Mouse (Mus musculus) heart, embryonic 13.5 days (tissue): Measurements from ENCODE around the gene Hkdc1. TPM values are rescaled to one million over a fixed set of nuclear protein-coding genes. Genes with fewer than 3 reads are reported as not detected.
A peak's percentile ranks its signal among the peaks of the same experiment; 100 is the strongest.

Source experiments
- ATAC-seq: fragments of 200-750 bp; cut with Nextera tagmentation; 2 replicates; pipeline ENCODE4 v1.8.0; 2017; ENCODE audit warnings: moderate TSS enrichment; ENCODE audit not compliant: insufficient number of reproducible peaks, low FRiP score, low TSS enrichment; ENCODE audit errors: extremely low read depth
- H3K27ac ChIP-seq: fragments of 300-500 bp; sonication (generic); replicated peaks from 2 replicates; pipeline ENCODE4 v1.5.1; 2015; ENCODE audit warnings: moderate library complexity, mild to moderate bottlenecking, inconsistent platforms
- H3K27me3 ChIP-seq: fragments of 300-500 bp; sonication (generic); replicated peaks from 2 replicates; pipeline ENCODE4 v1.6.1; 2015; ENCODE audit warnings: mild to moderate bottlenecking, inconsistent platforms
- H3K36me3 ChIP-seq: fragments of 300-500 bp; sonication (generic); 2 replicates; pipeline ENCODE4 v1.6.1; 2015; ENCODE audit warnings: mild to moderate bottlenecking, inconsistent platforms
- H3K4me1 ChIP-seq: fragments of 300-500 bp; sonication (generic); 2 replicates; pipeline ENCODE4 v1.6.1; 2015; ENCODE audit warnings: inconsistent platforms
- H3K4me2 ChIP-seq: fragments of 300-500 bp; sonication (generic); 2 replicates; pipeline ENCODE4 v1.6.1; 2015; ENCODE audit warnings: inconsistent platforms, mild to moderate bottlenecking, moderate library complexity
- H3K4me3 ChIP-seq: fragments of 300-500 bp; sonication (generic); 2 replicates; pipeline ENCODE4 v1.5.1; 2015; ENCODE audit warnings: moderate library complexity, mild to moderate bottlenecking, inconsistent platforms
- H3K9ac ChIP-seq: fragments of 300-500 bp; sonication (generic); 2 replicates; pipeline ENCODE4 v1.6.1; 2015; ENCODE audit warnings: inconsistent platforms, mild to moderate bottlenecking, moderate library complexity
- H3K9me3 ChIP-seq: fragments of 300-500 bp; sonication (generic); 2 replicates; pipeline ENCODE4 v1.6.1; 2016; ENCODE audit warnings: inconsistent platforms
- WGBS: fragments of 180-500 bp; shearing (Covaris S2); methylation state at CpG from one replicate; pipeline ENCODE4 v1.1.7; 2015; ENCODE audit warnings: mixed read lengths; 5-methylcytosine and 5-hydroxymethylcytosine counted together
- polyA plus RNA-seq: library from polyadenylated mRNA; unstranded; fragments of >200 nt; fragmentation: Nextera tagmentation; extraction: Ambion mirVana; gene quantifications from 2 replicates; pipeline ENCODE4 v1.2.1, GENCODE M21; 2015

Hkdc1 gene
- polyA plus RNA-seq, 1 experiment from 2014 or later = 0.37 TPM

- no peak overlapping the region for H3K27ac ChIP-seq
- no peaks in the 10 kb centered on the region for H3K9me3 ChIP-seq
- no peaks in the 10 kb centered on the region for H3K36me3 ChIP-seq
- 84% methylated on average over 5 of the region's 5 CpGs for WGBS
- H3K27me3 ChIP-seq = no peaks in the 10 kb centered on the region
- no peak overlapping the region for H3K4me2 ChIP-seq
- no peak for ATAC-seq
- no peak overlapping the region for H3K4me3 ChIP-seq
- H3K4me1 ChIP-seq = peaks cover 18% of the 10 kb centered on the region
- H3K9ac ChIP-seq = no peak overlapping the region
Observed at GRCm38 (mm10) chr10:62419422-62419821, 2.9 kb downstream of the Hkdc1 start.

DNA sequence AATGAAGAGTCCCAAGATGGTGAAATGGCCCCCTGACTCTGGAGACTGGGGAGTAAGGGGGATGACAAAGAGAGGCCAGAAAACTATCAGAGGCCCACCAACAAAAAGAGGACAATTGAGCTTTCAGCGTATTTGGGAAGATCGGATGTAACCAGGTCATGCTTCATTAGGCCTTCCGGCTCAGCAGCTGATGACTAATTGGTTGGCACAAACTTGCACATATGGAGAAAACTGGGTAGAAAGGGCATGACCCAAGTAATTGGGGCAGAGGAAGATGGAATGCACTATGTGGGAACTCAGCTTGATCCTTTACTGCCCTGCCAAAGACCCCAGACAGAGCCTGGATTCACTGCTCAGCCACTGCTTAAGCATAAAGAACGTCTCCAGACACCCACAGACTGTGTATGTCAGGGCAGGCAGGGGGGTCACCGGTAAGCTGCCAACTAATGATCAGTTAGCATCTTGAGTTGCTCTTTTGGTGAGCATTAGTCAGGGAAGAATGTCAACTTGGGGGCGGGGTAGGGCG, 3.4 kb downstream of the Hkdc1 start:
- H3K4me2 ChIP-seq = no peak overlapping the region
- no peaks in the 10 kb centered on the region for H3K27me3 ChIP-seq
- H3K9ac ChIP-seq = no peak overlapping the region
- H3K9me3 ChIP-seq = no peaks in the 10 kb centered on the region
- WGBS = 83% methylated on average over 7 of the region's 7 CpGs
- no peak overlapping the region for H3K4me3 ChIP-seq
- no peak overlapping the region for H3K27ac ChIP-seq
- H3K4me1 ChIP-seq = peaks cover 22% of the 10 kb centered on the region
- ATAC-seq = no peak
- no peaks in the 10 kb centered on the region for H3K36me3 ChIP-seq

DNA sequence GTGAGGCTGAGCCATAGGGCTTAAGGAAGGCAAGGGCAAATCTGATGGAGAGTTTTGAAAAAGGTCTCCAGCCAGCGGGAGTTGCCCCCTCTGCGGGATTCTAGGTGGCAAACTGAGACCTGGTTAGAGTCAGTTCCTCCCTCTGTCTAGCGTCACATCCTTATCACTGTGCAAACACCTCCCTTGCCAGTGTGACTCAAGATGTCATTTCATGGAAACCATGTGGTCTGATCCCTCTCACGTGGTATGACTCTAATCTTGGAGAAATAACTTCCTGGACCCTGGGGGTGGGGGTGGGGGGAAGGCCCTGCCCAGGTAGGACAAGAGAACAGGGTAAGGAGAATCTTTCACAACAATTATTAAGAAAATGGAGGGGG, 8.7 kb downstream of the Hkdc1 start:
- no peaks in the 10 kb centered on the region for H3K36me3 ChIP-seq
- 0 out of 2 replicates have a peak, but pooled peaks have one; percentile 11 for ATAC-seq
- no peak overlapping the region for H3K4me2 ChIP-seq
- 0 out of 2 replicates have a peak overlapping the region, but pooled peaks have one; percentile 54 for H3K27ac ChIP-seq
- peaks cover 22% of the 10 kb centered on the region for H3K4me1 ChIP-seq
- H3K4me3 ChIP-seq = no peak overlapping the region
- H3K9ac ChIP-seq = no peak overlapping the region
- H3K27me3 ChIP-seq = peaks cover 17% of the 10 kb centered on the region
- 6% methylated on average over 4 of the region's 4 CpGs for WGBS
- H3K9me3 ChIP-seq = no peaks in the 10 kb centered on the region

- 6% methylated on average over 8 of the region's 8 CpGs for WGBS
- H3K27ac ChIP-seq = 0 out of 2 replicates have a peak overlapping the region, but pooled peaks have one; percentile 54
Observed at GRCm38 (mm10) chr10:62412906-62413605, 9.2 kb downstream of the Hkdc1 start.

DNA sequence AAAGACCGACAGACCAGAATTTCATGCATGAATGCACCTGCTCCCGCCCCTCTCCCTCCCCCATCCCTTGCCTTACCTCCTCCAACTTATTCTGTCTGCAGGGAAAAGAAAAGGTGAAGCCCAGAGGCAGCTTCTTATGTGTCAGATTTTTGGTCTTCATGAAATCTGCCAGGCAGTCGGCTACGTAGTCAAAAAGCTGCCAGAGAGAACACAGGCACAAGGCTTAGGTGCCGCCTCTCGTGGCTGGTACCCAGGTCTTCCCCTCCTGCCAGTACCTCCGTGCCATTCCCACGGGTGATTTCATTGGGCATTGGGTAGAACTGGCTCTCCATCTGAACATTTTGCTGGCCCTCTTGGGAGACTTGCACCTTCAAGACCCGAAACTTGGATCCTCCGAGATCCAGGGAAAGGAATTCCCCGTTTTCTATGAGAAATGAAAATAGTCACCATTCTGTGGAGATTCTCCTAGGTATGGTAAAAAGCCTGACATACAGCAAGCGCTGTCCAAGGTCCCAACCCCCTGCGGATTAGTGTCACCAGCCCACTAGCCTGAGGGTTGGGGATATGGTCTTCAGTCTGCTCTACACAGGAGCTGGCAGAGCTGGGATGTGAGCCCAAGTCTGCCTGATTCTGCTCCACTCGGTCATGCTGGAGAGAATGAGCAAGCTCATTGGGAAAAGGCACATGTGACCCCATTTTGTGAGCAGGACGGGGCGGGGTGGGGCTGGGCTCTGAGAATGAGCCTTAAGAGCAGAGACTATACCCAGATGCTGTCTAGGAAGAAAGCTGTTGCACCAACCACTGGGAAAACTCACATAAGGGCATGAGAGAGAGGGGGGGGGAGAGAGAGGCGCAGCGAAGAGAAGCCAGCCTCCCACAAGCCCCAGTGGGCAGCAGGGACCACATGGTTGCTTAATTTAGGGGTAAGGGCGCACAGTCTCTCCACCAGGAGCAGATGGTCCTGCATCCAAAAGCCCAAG, 10.6 kb downstream of the Hkdc1 start:
- H3K4me1 ChIP-seq = peaks cover 22% of the 10 kb centered on the region
- no peak overlapping the region for H3K4me3 ChIP-seq
- no peak overlapping the region for H3K9ac ChIP-seq
- no peaks in the 10 kb centered on the region for H3K36me3 ChIP-seq
- peaks cover 31% of the 10 kb centered on the region for H3K27me3 ChIP-seq
- ATAC-seq = no peak
- 63% methylated on average over 19 of the region's 19 CpGs for WGBS
- no peak overlapping the region for H3K4me2 ChIP-seq
- H3K9me3 ChIP-seq = no peaks in the 10 kb centered on the region
- no peak overlapping the region for H3K27ac ChIP-seq

More at GRCm38 (mm10) chr10:62412906-62413605, 9.2 kb downstream of the Hkdc1 start:
- no peak overlapping the region for H3K4me2 ChIP-seq
- H3K9me3 ChIP-seq = no peaks in the 10 kb centered on the region
- no peak overlapping the region for H3K4me3 ChIP-seq
- ATAC-seq = 0 out of 2 replicates have a peak, but pooled peaks have one; percentile 19
- H3K4me1 ChIP-seq = peaks cover 22% of the 10 kb centered on the region
- H3K9ac ChIP-seq = no peak overlapping the region
- H3K27me3 ChIP-seq = peaks cover 21% of the 10 kb centered on the region
- H3K36me3 ChIP-seq = no peaks in the 10 kb centered on the region

DNA sequence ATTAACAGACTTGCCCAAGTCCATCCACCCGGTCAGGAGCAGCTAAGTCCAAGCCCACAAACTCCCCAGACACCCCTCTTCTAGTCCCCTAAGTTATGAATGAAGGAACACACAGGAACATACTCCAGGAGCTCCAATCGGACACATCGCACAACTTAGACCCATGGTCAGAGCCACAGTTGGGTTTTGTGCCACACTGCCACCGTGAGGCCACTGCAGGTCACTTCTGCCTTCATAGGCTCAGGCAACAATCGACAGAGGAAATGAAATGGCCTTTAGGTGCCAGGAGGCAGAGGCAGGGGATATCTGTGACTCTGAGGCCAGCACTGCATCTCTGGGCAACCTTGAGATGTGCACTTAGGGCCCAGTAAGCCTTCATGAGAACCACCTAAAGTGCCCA, 11.3 kb downstream of the Hkdc1 start:
- ATAC-seq = no peak
- peaks cover 39% of the 10 kb centered on the region for H3K27me3 ChIP-seq
- no peaks in the 10 kb centered on the region for H3K9me3 ChIP-seq
- H3K27ac ChIP-seq = no peak overlapping the region
- 8% methylated on average over 5 of the region's 5 CpGs for WGBS
- no peak overlapping the region for H3K4me3 ChIP-seq
- H3K9ac ChIP-seq = no peak overlapping the region
- H3K4me1 ChIP-seq = peaks cover 22% of the 10 kb centered on the region
- H3K36me3 ChIP-seq = no peaks in the 10 kb centered on the region
- H3K4me2 ChIP-seq = no peak overlapping the region

GRCm38 (mm10) chr10:62404901-62405300, 17.4 kb downstream of the Hkdc1 start:
- no peak overlapping the region for H3K27ac ChIP-seq
- peak overlapping the region; percentile 54 for H3K4me2 ChIP-seq
- H3K27me3 ChIP-seq = peaks cover 41% of the 10 kb centered on the region
- H3K4me3 ChIP-seq = peak overlapping the region; percentile 24
- 0 out of 2 replicates have a peak overlapping the region, but pooled peaks have one; percentile 28 for H3K9ac ChIP-seq
- H3K9me3 ChIP-seq = no peaks in the 10 kb centered on the region
- no peak for ATAC-seq
- 43% methylated on average over 14 of the region's 14 CpGs for WGBS
- H3K36me3 ChIP-seq = no peaks in the 10 kb centered on the region
- 0 out of 2 replicates have a peak, but pooled peaks cover 7% of the 10 kb centered on the region for H3K4me1 ChIP-seq

DNA sequence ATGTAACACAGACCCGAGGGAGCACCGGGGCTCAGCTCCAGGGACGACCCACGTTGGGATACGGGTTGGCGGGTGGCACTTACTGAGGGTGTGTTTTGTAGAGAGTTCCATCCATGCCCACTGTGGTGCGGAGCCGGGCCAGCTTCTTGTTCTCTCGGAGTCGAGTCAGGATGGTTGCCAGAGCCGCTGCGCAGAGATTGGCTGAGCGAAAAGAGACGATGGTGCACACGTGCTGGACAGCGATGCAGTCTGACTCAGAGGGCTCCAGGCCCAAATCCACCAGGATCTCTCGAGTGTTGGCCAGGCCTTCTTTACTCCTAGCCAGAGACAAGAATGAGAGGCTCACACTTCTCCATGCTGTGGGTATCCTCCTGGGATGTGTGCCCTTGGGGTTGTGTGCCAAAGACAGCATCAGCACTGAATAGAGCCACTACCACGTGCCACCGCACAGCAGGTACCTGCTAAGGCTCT, 20.6 kb downstream of the Hkdc1 start:
- 0 out of 2 replicates have a peak, but pooled peaks cover 7% of the 10 kb centered on the region for H3K4me1 ChIP-seq
- no peaks in the 10 kb centered on the region for H3K9me3 ChIP-seq
- H3K27ac ChIP-seq = no peak overlapping the region
- no peak overlapping the region for H3K9ac ChIP-seq
- no peaks in the 10 kb centered on the region for H3K36me3 ChIP-seq
- no peak overlapping the region for H3K4me3 ChIP-seq
- peaks cover 21% of the 10 kb centered on the region for H3K27me3 ChIP-seq
- H3K4me2 ChIP-seq = no peak overlapping the region
- ATAC-seq = no peak
- 77% methylated on average over 19 of the region's 19 CpGs for WGBS

GRCm38 (mm10) chr10:62383011-62383410, 39.3 kb downstream of the Hkdc1 start:
- WGBS = 76% methylated on average over 3 of the region's 3 CpGs

GRCm38 (mm10) chr10:62380936-62381335, 41.4 kb downstream of the Hkdc1 start:
- Histone ChIP-seq H3K4me1 (no peaks in the 10 kb centered on the region), H3K9me3 (no peaks in the 10 kb centered on the region), H3K9ac (no peak overlapping the region), H3K27ac (no peak overlapping the region), H3K27me3 (peaks cover 8% of the 10 kb centered on the region; the same call in 1 of the 2 replicates), H3K36me3 (no peaks in the 10 kb centered on the region), H3K4me3 (no peak overlapping the region), H3K4me2 (no peak overlapping the region)
- ATAC-seq = no peak

More at GRCm38 (mm10) chr10:62383011-62383410, 39.3 kb downstream of the Hkdc1 start:
- Histone ChIP-seq H3K27ac (no peak overlapping the region), H3K27me3 (peaks cover 8% of the 10 kb centered on the region; the same call in 1 of the 2 replicates), H3K9ac (no peak overlapping the region), H3K4me1 (no peaks in the 10 kb centered on the region), H3K4me3 (no peak overlapping the region), H3K4me2 (no peak overlapping the region), H3K36me3 (no peaks in the 10 kb centered on the region), H3K9me3 (no peaks in the 10 kb centered on the region)
- no peak for ATAC-seq

GRCm38 (mm10) chr10:62379808-62380207, 42.5 kb downstream of the Hkdc1 start, which contains the start of gene Hk1:
Gene Hk1, minus strand, starts transcription at chr10:62379908.
- ATAC-seq = no peak
- Histone ChIP-seq H3K9me3 (no peaks in the 10 kb centered on the region), H3K27ac (no peak within 1 kb of the TSS), H3K27me3 (peaks cover 8% of the 10 kb centered on the region; the same call in 1 of the 2 replicates), H3K36me3 (no peaks in the 10 kb centered on the region), H3K9ac (no peak within 1 kb of the TSS), H3K4me2 (no peak within 1 kb of the TSS), H3K4me1 (no peaks in the 10 kb centered on the region), H3K4me3 (no peak within 1 kb of the TSS)
- WGBS = 86% methylated on average over 1 of the region's 1 CpGs
